18 mouse cellular contexts compared by ENCODE assay signal in the genomic region with DNA sequence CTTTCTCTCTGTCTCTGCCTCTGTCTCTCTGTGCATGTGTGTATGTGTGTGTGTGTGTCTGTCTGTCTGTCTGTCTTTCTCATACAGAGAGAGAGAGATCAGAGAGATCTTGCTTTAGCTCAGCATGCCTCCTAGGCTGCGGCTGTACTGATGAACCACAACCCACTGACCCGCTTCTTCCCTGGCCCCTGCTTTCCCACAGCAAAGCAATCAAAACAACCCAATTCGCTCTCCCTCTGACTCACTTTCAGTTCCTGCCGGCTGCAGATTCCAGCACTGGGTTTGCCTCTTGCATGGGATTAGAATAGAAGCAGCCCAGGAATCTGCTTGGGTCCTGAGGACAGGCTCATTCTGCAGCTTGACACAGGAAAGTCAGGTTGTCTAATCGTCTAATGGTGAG. TPM values are rescaled to one million over a fixed set of nuclear protein-coding genes. Genes with fewer than 3 reads are reported as not detected.
DNase-seq lines count a peak whose midpoint lies in the region; TF ChIP-seq lines count a peak whose summit lies in the region.
"Had no signal": no experiment of that assay in that cellular context is flagged by ENCODE, and none has a peak within 500 bp of the region (broad histone marks: within the 10 kb centered on the region; RNA-seq: fewer than 3 reads in every experiment).

No protein-coding gene starts in this region.

- H3K27me3 ChIP-seq in heart, embryonic 10.5 days (ENCODE audit: insufficient read depth, poor library complexity, severe bottlenecking), result no peaks in the 10 kb centered on the region; the same call in 1 of the 2 replicates
- H3K27me3 ChIP-seq in testis, adult 2 months (ENCODE audit: control insufficient read depth, insufficient read depth, low read length), result no peaks in the 10 kb centered on the region
- no peaks in the 10 kb centered on the region for H3K27me3 ChIP-seq in embryonic facial prominence, embryonic 10.5 days (replicated peaks; ENCODE audit: low read depth, poor library complexity, severe bottlenecking)
- H3K27me3 ChIP-seq: hindbrain, embryonic 12.5 days; intestine, embryonic 15.5 days; limb, embryonic 13.5 days; liver, embryonic 15.5 days had no signal

- peak overlapping the region; percentile 37 for H3K27ac ChIP-seq in heart, embryonic 10.5 days
- H3K27ac ChIP-seq in testis, adult 2 months (ENCODE audit: control insufficient read depth, insufficient read depth, low read depth, low read length), result no peak overlapping the region
- H3K27ac ChIP-seq in embryonic facial prominence, embryonic 10.5 days (replicated peaks), result 0 out of 2 replicates have a peak overlapping the region, but pooled peaks have one; percentile 15
- H3K27ac ChIP-seq: hindbrain, embryonic 12.5 days; intestine, embryonic 15.5 days; limb, embryonic 13.5 days; liver, embryonic 15.5 days; midbrain, embryonic 10.5 days had no signal

- H3K36me3 ChIP-seq in heart, embryonic 10.5 days, result 0 out of 2 replicates have a peak, but pooled peaks cover 5% of the 10 kb centered on the region
- H3K36me3 ChIP-seq in testis, adult 2 months (ENCODE audit: control insufficient read depth, insufficient read depth, low read length), result no peaks in the 10 kb centered on the region
- no peaks in the 10 kb centered on the region for H3K36me3 ChIP-seq in embryonic facial prominence, embryonic 10.5 days (replicated peaks)
- H3K36me3 ChIP-seq: hindbrain, embryonic 12.5 days; intestine, embryonic 15.5 days; limb, embryonic 13.5 days; liver, embryonic 15.5 days; midbrain, embryonic 10.5 days had no signal

- H3K9me3 ChIP-seq in heart, embryonic 10.5 days, result no peaks in the 10 kb centered on the region
- H3K9me3 ChIP-seq in embryonic facial prominence, embryonic 10.5 days, result no peaks in the 10 kb centered on the region
- H3K9me3 ChIP-seq: hindbrain, embryonic 12.5 days; intestine, embryonic 15.5 days; limb, embryonic 13.5 days; liver, embryonic 15.5 days; midbrain, embryonic 10.5 days had no signal

- no peak for TF ChIP-seq POLR2A in testis, adult 2 months (IDR thresholded peaks at IDR 0.05; ENCODE audit: control insufficient read depth, low read depth, low read length)

- TF ChIP-seq CTCF in testis, adult 2 months (IDR thresholded peaks at IDR 0.05; ENCODE audit: control insufficient read depth, insufficient read depth, insufficient replicate concordance, low read depth, low read length), result no peak

- 25% methylated on average over 5 of the region's 5 CpGs for WGBS in heart, embryonic 10.5 days
- 55% methylated on average over 5 of the region's 5 CpGs for WGBS in embryonic facial prominence, embryonic 10.5 days

- no peak for DNase-seq in heart, embryonic 10.5 days (ENCODE audit: low spot score)
- no peak for DNase-seq in heart, adult 9 months (ENCODE audit: low spot score in 2 of 2)
- DNase-seq in testis, postnatal 14 days (ENCODE audit: low spot score), result no peak
- DNase-seq in embryonic facial prominence, embryonic 10.5 days (ENCODE audit: low spot score), result no peak
- DNase-seq in MN1 (ENCODE audit: low spot score), result no peak
- DNase-seq in thymus, postnatal 25 days, result no peak
- DNase-seq: adrenal gland, adult 2 months; cerebellum, adult 9-10 months; gastrocnemius, postnatal 25 days; kidney, postnatal 14 days; spleen, adult 18-20 months had no signal

- no peak overlapping the region for H3K4me3 ChIP-seq in heart, embryonic 10.5 days
- peak overlapping the region; percentile 82 for H3K4me3 ChIP-seq in testis, adult 2 months (ENCODE audit: control insufficient read depth, low read depth, low read length)
- H3K4me3 ChIP-seq in embryonic facial prominence, embryonic 10.5 days, result no peak overlapping the region
- H3K4me3 ChIP-seq: erythroblast, embryonic 14.5 days; hindbrain, embryonic 12.5 days; intestine, embryonic 15.5 days; limb, embryonic 13.5 days; liver, embryonic 15.5 days; midbrain, embryonic 10.5 days had no signal

- peaks cover 53% of the 10 kb centered on the region for H3K4me1 ChIP-seq in heart, embryonic 10.5 days
- H3K4me1 ChIP-seq in testis, adult 2 months (ENCODE audit: control insufficient read depth, insufficient read depth, low read length), result no peaks in the 10 kb centered on the region
- H3K4me1 ChIP-seq in embryonic facial prominence, embryonic 10.5 days, result peaks cover 7% of the 10 kb centered on the region
- H3K4me1 ChIP-seq: hindbrain, embryonic 12.5 days; intestine, embryonic 15.5 days; liver, embryonic 15.5 days; midbrain, embryonic 10.5 days had no signal

RNA-seq across cellular contexts. Expression of gene Fosl2, which starts 46.1 kb away (rescaled TPM):
- 2.1 TPM in 2 replicates for polyA plus RNA-seq in heart, embryonic 10.5 days (2016; fragmentation: Nextera tagmentation; extraction: Ambion mirVana)
- polyA plus RNA-seq in testis, adult 2 months (2012; rRNA removed), result 1.4 and 1.6 TPM in 2 replicates
- polyA plus RNA-seq in embryonic facial prominence, embryonic 10.5 days (2016; fragmentation: Nextera tagmentation; extraction: Ambion mirVana), result 0.50 and 0.67 TPM in 2 replicates
